Mouse (Mus musculus) stomach, embryonic 16.5 days (tissue): ENCODE data around the gene Ice1. TPM values are rescaled to one million over a fixed set of nuclear protein-coding genes. Genes with fewer than 3 reads are reported as not detected.

Source experiments
- ATAC-seq: fragments of 200-750 bp; cut with Nextera tagmentation; 2 replicates; pipeline ENCODE4 v1.8.0; 2017; ENCODE audit warnings: moderate number of reproducible peaks, moderate TSS enrichment; ENCODE audit not compliant: insufficient read depth, low FRiP score
- H3K27ac ChIP-seq: fragments of 300-500 bp; sonication (generic); 2 replicates; pipeline ENCODE4 v1.5.1; 2014; ENCODE audit warnings: low read length
- H3K27me3 ChIP-seq: fragments of 300-500 bp; sonication (generic); 2 replicates; pipeline ENCODE4 v1.6.1; 2014; ENCODE audit warnings: low read length, control low read depth, mixed read lengths; ENCODE audit not compliant: control insufficient read depth, insufficient read depth
- H3K36me3 ChIP-seq: fragments of 300-500 bp; sonication (generic); 2 replicates; pipeline ENCODE4 v1.6.1; 2014; ENCODE audit warnings: low read length; ENCODE audit not compliant: control insufficient read depth, insufficient read depth
- H3K4me1 ChIP-seq: fragments of 300-500 bp; sonication (generic); 2 replicates; pipeline ENCODE4 v1.6.1; 2014; ENCODE audit warnings: low read length, control low read depth, mixed read lengths; ENCODE audit not compliant: control insufficient read depth, insufficient read depth
- H3K4me2 ChIP-seq: fragments of 300-500 bp; sonication (generic); 2 replicates; pipeline ENCODE4 v1.6.1; 2014; ENCODE audit warnings: low read depth, low read length, mixed read lengths
- H3K4me3 ChIP-seq: fragments of 300-500 bp; sonication (generic); replicated peaks from 2 replicates; pipeline ENCODE4 v1.5.1; 2014; ENCODE audit warnings: mild to moderate bottlenecking, low read length
- H3K9ac ChIP-seq: fragments of 300-500 bp; sonication (generic); 2 replicates; pipeline ENCODE4 v1.6.1; 2014; ENCODE audit warnings: low read length
- H3K9me3 ChIP-seq: fragments of 300-500 bp; sonication (generic); replicated peaks from 2 replicates; pipeline ENCODE4 v1.6.1; 2016; ENCODE audit warnings: low read length, control low read depth; ENCODE audit not compliant: control insufficient read depth
- WGBS: fragments of 180-500 bp; shearing (Covaris S2); extraction: QIAGEN DNeasy Blood & Tissue Kit; methylation state at CpG from one replicate; pipeline ENCODE4 v1.1.7; 2014; 5-methylcytosine and 5-hydroxymethylcytosine counted together
- polyA plus RNA-seq: library from polyadenylated mRNA; unstranded; fragments of >200 nt; fragmentation: Nextera tagmentation; extraction: Ambion mirVana; gene quantifications from 2 replicates; pipeline ENCODE4 v1.2.1, GENCODE M21; 2015

Ice1 gene
- polyA plus RNA-seq, 1 experiment from 2014 or later, result 15.8 TPM

GRCm38 (mm10) chr13:70567889-70568288 is 69.5 kb downstream of the Ice1 start:
- H3K9me3 ChIP-seq, result no peaks in the 10 kb centered on the region
- 73% methylated on average over 2 of the region's 2 CpGs for WGBS
- no peaks in the 10 kb centered on the region for H3K4me1 ChIP-seq
- no peak overlapping the region for H3K4me3 ChIP-seq
- ATAC-seq, result no peak
- no peaks in the 10 kb centered on the region for H3K27me3 ChIP-seq
- H3K9ac ChIP-seq, result no peak overlapping the region
- no peak overlapping the region for H3K4me2 ChIP-seq
- no peak overlapping the region for H3K27ac ChIP-seq
- no peaks in the 10 kb centered on the region for H3K36me3 ChIP-seq

- no peak overlapping the region for H3K4me3 ChIP-seq
- no peaks in the 10 kb centered on the region for H3K4me1 ChIP-seq
- H3K36me3 ChIP-seq, result no peaks in the 10 kb centered on the region
- ATAC-seq, result no peak
- no peaks in the 10 kb centered on the region for H3K9me3 ChIP-seq
- H3K27ac ChIP-seq, result no peak overlapping the region
- WGBS, result 75% methylated on average over 5 of the region's 5 CpGs
- no peaks in the 10 kb centered on the region for H3K27me3 ChIP-seq
- H3K9ac ChIP-seq, result no peak overlapping the region
- H3K4me2 ChIP-seq, result no peak overlapping the region
These were observed 84.0 kb downstream of the Ice1 start for GRCm38 (mm10) chr13:70553456-70553855.

GRCm38 (mm10) chr13:70547457-70547856 is 90.0 kb downstream of the Ice1 start:
- H3K27me3 ChIP-seq, result no peaks in the 10 kb centered on the region
- H3K9ac ChIP-seq, result no peak overlapping the region
- H3K4me2 ChIP-seq, result no peak overlapping the region
- no peak for ATAC-seq
- no peak overlapping the region for H3K27ac ChIP-seq
- H3K4me3 ChIP-seq, result no peak overlapping the region
- WGBS, result 45% methylated on average over 3 of the region's 3 CpGs
- no peaks in the 10 kb centered on the region for H3K36me3 ChIP-seq
- no peaks in the 10 kb centered on the region for H3K9me3 ChIP-seq
- no peaks in the 10 kb centered on the region for H3K4me1 ChIP-seq

GRCm38 (mm10) chr13:70545261-70545660 is 92.2 kb downstream of the Ice1 start:
- no peak for ATAC-seq
- Histone ChIP-seq H3K27me3 (no peaks in the 10 kb centered on the region), H3K36me3 (no peaks in the 10 kb centered on the region), H3K9me3 (no peaks in the 10 kb centered on the region), H3K4me1 (no peaks in the 10 kb centered on the region), H3K27ac (no peak overlapping the region), H3K9ac (no peak overlapping the region), H3K4me3 (no peak overlapping the region), H3K4me2 (no peak overlapping the region)
- 0% methylated on average over 1 of the region's 1 CpGs for WGBS

- Histone ChIP-seq H3K9ac (no peak overlapping the region), H3K4me3 (no peak overlapping the region), H3K27ac (no peak overlapping the region), H3K4me2 (no peak overlapping the region), H3K36me3 (no peaks in the 10 kb centered on the region), H3K4me1 (no peaks in the 10 kb centered on the region), H3K27me3 (no peaks in the 10 kb centered on the region), H3K9me3 (no peaks in the 10 kb centered on the region)
- ATAC-seq, result no peak
- 66% methylated on average over 1 of the region's 1 CpGs for WGBS
These were observed 97.6 kb downstream of the Ice1 start for GRCm38 (mm10) chr13:70539842-70540241.

- H3K4me1 ChIP-seq, result no peaks in the 10 kb centered on the region
- H3K27me3 ChIP-seq, result no peaks in the 10 kb centered on the region
- H3K9ac ChIP-seq, result no peak overlapping the region
- no peaks in the 10 kb centered on the region for H3K9me3 ChIP-seq
- no peak overlapping the region for H3K4me3 ChIP-seq
- no peak overlapping the region for H3K27ac ChIP-seq
- WGBS, result 89% methylated on average over 5 of the region's 5 CpGs
- H3K36me3 ChIP-seq, result no peaks in the 10 kb centered on the region
- no peak for ATAC-seq
- no peak overlapping the region for H3K4me2 ChIP-seq
These were observed 104.0 kb downstream of the Ice1 start for GRCm38 (mm10) chr13:70533412-70533811.

GRCm38 (mm10) chr13:70532719-70533118 is 104.7 kb downstream of the Ice1 start:
- H3K9ac ChIP-seq, result no peak overlapping the region
- H3K27me3 ChIP-seq, result no peaks in the 10 kb centered on the region
- WGBS, result 87% methylated on average over 10 of the region's 10 CpGs
- H3K36me3 ChIP-seq, result no peaks in the 10 kb centered on the region
- no peak for ATAC-seq
- no peaks in the 10 kb centered on the region for H3K9me3 ChIP-seq
- no peak overlapping the region for H3K4me2 ChIP-seq
- H3K4me1 ChIP-seq, result no peaks in the 10 kb centered on the region
- H3K27ac ChIP-seq, result no peak overlapping the region
- no peak overlapping the region for H3K4me3 ChIP-seq

GRCm38 (mm10) chr13:70517651-70518050 is 119.8 kb downstream of the Ice1 start:
- ATAC-seq, result no peak
- no peaks in the 10 kb centered on the region for H3K9me3 ChIP-seq
- H3K27ac ChIP-seq, result no peak overlapping the region
- H3K4me3 ChIP-seq, result no peak overlapping the region
- H3K4me2 ChIP-seq, result no peak overlapping the region
- no peaks in the 10 kb centered on the region for H3K4me1 ChIP-seq
- no peaks in the 10 kb centered on the region for H3K27me3 ChIP-seq
- no peak overlapping the region for H3K9ac ChIP-seq
- no peaks in the 10 kb centered on the region for H3K36me3 ChIP-seq
- WGBS, result 57% methylated on average over 2 of the region's 2 CpGs

- H3K4me3 ChIP-seq, result no peak overlapping the region
- H3K4me2 ChIP-seq, result no peak overlapping the region
- no peak for ATAC-seq
- H3K9me3 ChIP-seq, result no peaks in the 10 kb centered on the region
- no peaks in the 10 kb centered on the region for H3K36me3 ChIP-seq
- no peak overlapping the region for H3K27ac ChIP-seq
- WGBS, result 60% methylated on average over 2 of the region's 2 CpGs
- no peak overlapping the region for H3K9ac ChIP-seq
- H3K27me3 ChIP-seq, result no peaks in the 10 kb centered on the region
- H3K4me1 ChIP-seq, result no peaks in the 10 kb centered on the region
These were observed 122.4 kb downstream of the Ice1 start for GRCm38 (mm10) chr13:70515004-70515403.

- 75% methylated on average over 5 of the region's 5 CpGs for WGBS
- Histone ChIP-seq H3K4me2 (no peak overlapping the region), H3K9ac (no peak overlapping the region), H3K4me3 (no peak overlapping the region), H3K9me3 (no peaks in the 10 kb centered on the region), H3K27me3 (no peaks in the 10 kb centered on the region), H3K36me3 (no peaks in the 10 kb centered on the region), H3K4me1 (no peaks in the 10 kb centered on the region), H3K27ac (no peak overlapping the region)
- no peak for ATAC-seq
These were observed 127.2 kb downstream of the Ice1 start for GRCm38 (mm10) chr13:70510199-70510598.
